Mouse (Mus musculus) liver, embryonic 11.5 days (tissue): ENCODE results near the gene Mtg2. TPM values are rescaled to one million over a fixed set of nuclear protein-coding genes. Genes with fewer than 3 reads are reported as not detected.

ENCODE experiments used
- ATAC-seq: fragments of 200-750 bp; cut with Nextera tagmentation; replicated peaks from 2 replicates; pipeline ENCODE4 v1.8.0; 2017; ENCODE audit warnings: moderate number of reproducible peaks, mild to moderate bottlenecking, moderate TSS enrichment, moderate library complexity; ENCODE audit not compliant: low FRiP score
- DNase-seq: peaks from one replicate; pipeline ENCODE4 v3.0.0-alpha.2; 2017; ENCODE audit warnings: low spot score
- H3K27ac ChIP-seq: fragments of 300-500 bp; sonication (generic); 2 replicates; pipeline ENCODE4 v1.5.1; 2014; ENCODE audit warnings: mild to moderate bottlenecking, low read depth, low read length, control low read depth
- H3K27me3 ChIP-seq: fragments of 300-500 bp; sonication (generic); replicated peaks from 2 replicates; pipeline ENCODE4 v1.6.1; 2014; ENCODE audit warnings: low read length, mixed read lengths; ENCODE audit not compliant: control insufficient read depth, insufficient read depth
- H3K36me3 ChIP-seq: fragments of 300-500 bp; sonication (generic); 2 replicates; pipeline ENCODE4 v1.6.1; 2014; ENCODE audit warnings: mild to moderate bottlenecking, low read length, moderate library complexity, mixed read lengths; ENCODE audit not compliant: control insufficient read depth, insufficient read depth
- H3K4me1 ChIP-seq: fragments of 300-500 bp; sonication (generic); replicated peaks from 2 replicates; pipeline ENCODE4 v1.6.1; 2014; ENCODE audit warnings: low read length, mixed read lengths; ENCODE audit not compliant: control insufficient read depth, insufficient read depth
- H3K4me2 ChIP-seq: fragments of 300-500 bp; sonication (generic); 2 replicates; pipeline ENCODE4 v1.6.1; 2014; ENCODE audit warnings: mild to moderate bottlenecking, control low read depth, moderate library complexity
- H3K4me3 ChIP-seq: fragments of 300-500 bp; sonication (generic); 2 replicates; pipeline ENCODE4 v1.5.1; 2014; ENCODE audit warnings: low read depth, low read length, control low read depth
- H3K9ac ChIP-seq: fragments of 300-500 bp; sonication (generic); 2 replicates; pipeline ENCODE4 v1.6.1; 2014; ENCODE audit warnings: low read depth, low read length, control low read depth
- H3K9me3 ChIP-seq: fragments of 300-500 bp; sonication (generic); 2 replicates; pipeline ENCODE4 v1.6.1; 2016; ENCODE audit warnings: low read length, inconsistent platforms, mixed read lengths; ENCODE audit not compliant: control insufficient read depth
- WGBS: fragments of 180-500 bp; shearing (Covaris S2); extraction: QIAGEN DNeasy Blood & Tissue Kit; methylation state at CpG from one replicate; pipeline ENCODE4 v1.1.7; 2014; 5-methylcytosine and 5-hydroxymethylcytosine counted together
- polyA plus RNA-seq: library from polyadenylated mRNA; unstranded; fragments of >200 nt; fragmentation: Nextera tagmentation; extraction: Ambion mirVana; gene quantifications from 2 replicates; pipeline ENCODE4 v1.2.1, GENCODE M21; 2014

Gene Mtg2
- polyA plus RNA-seq, 1 experiment from 2014 or later = 23.1 TPM

DNA sequence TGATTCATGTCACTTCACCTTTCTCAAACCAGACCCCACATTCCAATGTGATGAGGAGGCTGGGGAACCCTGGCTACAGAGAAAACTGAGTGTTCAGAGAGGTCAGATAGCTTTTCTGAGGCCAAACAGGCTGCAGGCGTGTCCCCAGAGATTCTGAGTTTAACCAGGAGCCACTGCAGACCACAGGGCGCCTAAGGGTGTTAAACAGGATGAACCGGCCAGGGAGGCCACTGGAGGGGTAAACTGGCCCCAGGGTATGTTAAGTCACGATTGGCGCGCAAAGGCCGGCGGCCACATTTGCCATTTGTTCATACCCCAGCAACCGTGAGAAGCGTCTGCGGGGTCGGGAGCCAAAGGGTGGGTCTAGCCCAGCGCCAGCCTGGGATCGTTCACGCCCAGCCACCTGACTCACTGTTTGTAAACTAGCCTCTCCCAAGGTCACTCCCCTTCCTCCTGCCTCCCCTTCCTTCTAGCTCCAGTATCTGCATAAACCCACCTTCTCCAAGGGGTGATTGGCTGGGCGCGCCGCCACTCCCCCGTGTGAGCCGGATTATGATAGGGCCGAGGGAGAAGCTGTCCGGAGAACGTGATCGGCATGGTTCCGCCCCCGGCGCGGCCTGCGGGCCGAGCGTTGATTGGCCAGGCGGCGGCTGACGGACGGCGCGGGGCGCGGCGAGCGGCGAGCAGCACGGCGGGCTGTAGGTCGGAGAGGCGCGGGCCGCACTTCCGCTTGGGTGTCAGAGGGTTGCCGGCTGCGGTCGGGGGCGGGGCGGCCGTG is 48.5 kb downstream of the Mtg2 start, which contains the start of gene Osbpl2:
Gene Osbpl2 (plus strand): TSS at position 646 of the 778 bp plus-strand sequence.
- Histone ChIP-seq H3K27ac (peak within 1 kb of the TSS; percentile 19; the same call in 1 of the 2 replicates), H3K36me3 (no peaks in the 10 kb centered on the region), H3K4me3 (peak within 1 kb of the TSS; percentile 83), H3K27me3 (0 out of 2 replicates have a peak, but pooled peaks cover 4% of the 10 kb centered on the region), H3K4me1 (peaks cover 23% of the 10 kb centered on the region), H3K9ac (peak within 1 kb of the TSS; percentile 80), H3K9me3 (no peaks in the 10 kb centered on the region), H3K4me2 (peak within 1 kb of the TSS; percentile 92)
- ATAC-seq (peak; percentile 98), DNase-seq (peak; percentile 99)
- under 1% methylated on average over 55 of the region's 55 CpGs for WGBS

GRCm38 (mm10) chr2:180119439-180120291 is 49.3 kb downstream of the Mtg2 start:
- no peak for DNase-seq
- 1% methylated on average over 61 of the region's 68 CpGs for WGBS
- H3K27me3 ChIP-seq = 0 out of 2 replicates have a peak, but pooled peaks cover 4% of the 10 kb centered on the region
- H3K27ac ChIP-seq = no peak overlapping the region
- no peaks in the 10 kb centered on the region for H3K36me3 ChIP-seq
- peak overlapping the region; percentile 74 for H3K4me2 ChIP-seq
- peak; percentile 29 for ATAC-seq
- peak overlapping the region; percentile 83 for H3K4me3 ChIP-seq
- peak overlapping the region; percentile 80 for H3K9ac ChIP-seq
- peaks cover 23% of the 10 kb centered on the region for H3K4me1 ChIP-seq
- no peaks in the 10 kb centered on the region for H3K9me3 ChIP-seq

GRCm38 (mm10) chr2:180120292-180120761 is 49.9 kb downstream of the Mtg2 start:
- peaks cover 23% of the 10 kb centered on the region for H3K4me1 ChIP-seq

GRCm38 (mm10) chr2:180124192-180124591 is 53.8 kb downstream of the Mtg2 start:
- no peak overlapping the region for H3K4me2 ChIP-seq
- H3K9me3 ChIP-seq = no peaks in the 10 kb centered on the region
- ATAC-seq (no peak), DNase-seq (no peak)
- WGBS = 75% methylated on average over 2 of the region's 2 CpGs
- no peak overlapping the region for H3K27ac ChIP-seq
- H3K4me1 ChIP-seq = peaks cover 19% of the 10 kb centered on the region
- no peaks in the 10 kb centered on the region for H3K27me3 ChIP-seq
- no peak overlapping the region for H3K9ac ChIP-seq
- no peak overlapping the region for H3K4me3 ChIP-seq
- H3K36me3 ChIP-seq = no peaks in the 10 kb centered on the region

More at GRCm38 (mm10) chr2:180120292-180120761, 49.9 kb downstream of the Mtg2 start:
- Histone ChIP-seq H3K27me3 (0 out of 2 replicates have a peak, but pooled peaks cover 4% of the 10 kb centered on the region), H3K36me3 (no peaks in the 10 kb centered on the region), H3K4me2 (peak overlapping the region; percentile 74), H3K27ac (no peak overlapping the region), H3K9me3 (no peaks in the 10 kb centered on the region), H3K9ac (peak overlapping the region; percentile 80; the same call in 1 of the 2 replicates), H3K4me3 (peak overlapping the region; percentile 83)
- no peak for DNase-seq
- no peak for ATAC-seq
- 50% methylated on average over 5 of the region's 5 CpGs for WGBS

DNA sequence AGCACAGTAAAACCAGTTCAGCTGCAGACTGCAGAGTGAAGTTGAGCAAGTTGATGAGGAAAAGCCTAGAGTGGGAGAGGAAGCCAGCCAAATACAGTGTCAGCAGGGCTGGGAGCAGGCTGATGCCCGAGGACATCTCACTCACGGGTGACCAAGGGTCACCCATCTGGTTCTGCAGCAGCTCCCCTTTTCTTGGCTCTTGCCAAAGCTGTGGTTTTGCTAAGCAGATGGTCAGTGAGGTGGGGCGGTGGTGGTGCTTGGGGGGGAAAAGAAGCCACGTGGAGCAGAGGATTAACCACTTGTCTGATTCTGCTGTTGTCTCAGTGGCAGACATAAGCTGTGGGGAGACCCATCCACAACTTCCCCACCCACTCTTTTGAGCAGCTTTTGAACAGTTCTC is 55.8 kb downstream of the Mtg2 start:
- Histone ChIP-seq H3K36me3 (no peaks in the 10 kb centered on the region), H3K27ac (no peak overlapping the region), H3K4me2 (no peak overlapping the region), H3K9ac (no peak overlapping the region), H3K4me1 (peaks cover 8% of the 10 kb centered on the region), H3K9me3 (no peaks in the 10 kb centered on the region), H3K27me3 (no peaks in the 10 kb centered on the region), H3K4me3 (no peak overlapping the region)
- DNase-seq (no peak), ATAC-seq (no peak)
- WGBS = 22% methylated on average over 4 of the region's 4 CpGs

- no peak overlapping the region for H3K4me2 ChIP-seq
- no peak overlapping the region for H3K4me3 ChIP-seq
- ATAC-seq (no peak), DNase-seq (no peak)
- no peaks in the 10 kb centered on the region for H3K27me3 ChIP-seq
- no peak overlapping the region for H3K9ac ChIP-seq
- no peaks in the 10 kb centered on the region for H3K9me3 ChIP-seq
- peaks cover 8% of the 10 kb centered on the region for H3K4me1 ChIP-seq
- H3K36me3 ChIP-seq = no peaks in the 10 kb centered on the region
- 56% methylated on average over 1 of the region's 1 CpGs for WGBS
- H3K27ac ChIP-seq = no peak overlapping the region
These were observed 57.3 kb downstream of the Mtg2 start for GRCm38 (mm10) chr2:180127675-180128074.

DNA sequence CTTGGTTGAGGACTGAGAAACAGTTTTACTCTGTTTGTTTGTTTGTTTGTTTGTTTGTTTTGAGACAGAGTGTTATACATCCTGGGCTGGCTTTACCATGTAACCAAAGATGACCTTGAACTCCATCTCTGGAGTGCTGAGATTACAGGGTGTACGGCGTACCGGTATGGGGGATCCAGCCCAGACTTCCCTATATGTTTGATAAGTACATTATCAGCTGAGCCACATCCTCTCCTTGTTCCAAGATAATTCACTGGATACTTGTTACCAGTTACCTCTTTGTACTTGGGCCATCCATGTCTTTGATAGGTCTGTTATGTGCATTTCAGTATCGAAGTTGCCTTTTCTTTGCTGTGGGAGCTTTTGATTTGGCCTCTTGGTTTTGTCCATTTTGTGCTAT is 62.8 kb downstream of the Mtg2 start:
- DNase-seq (no peak), ATAC-seq (no peak)
- no peak overlapping the region for H3K4me3 ChIP-seq
- peaks cover 11% of the 10 kb centered on the region; the same call in 1 of the 2 replicates for H3K4me1 ChIP-seq
- H3K9ac ChIP-seq = no peak overlapping the region
- H3K27me3 ChIP-seq = no peaks in the 10 kb centered on the region
- whole genome bisulfite sequencing = 64% methylated on average over 4 of the region's 4 CpGs
- H3K27ac ChIP-seq = no peak overlapping the region
- H3K9me3 ChIP-seq = no peaks in the 10 kb centered on the region
- no peak overlapping the region for H3K4me2 ChIP-seq
- H3K36me3 ChIP-seq = no peaks in the 10 kb centered on the region

DNA sequence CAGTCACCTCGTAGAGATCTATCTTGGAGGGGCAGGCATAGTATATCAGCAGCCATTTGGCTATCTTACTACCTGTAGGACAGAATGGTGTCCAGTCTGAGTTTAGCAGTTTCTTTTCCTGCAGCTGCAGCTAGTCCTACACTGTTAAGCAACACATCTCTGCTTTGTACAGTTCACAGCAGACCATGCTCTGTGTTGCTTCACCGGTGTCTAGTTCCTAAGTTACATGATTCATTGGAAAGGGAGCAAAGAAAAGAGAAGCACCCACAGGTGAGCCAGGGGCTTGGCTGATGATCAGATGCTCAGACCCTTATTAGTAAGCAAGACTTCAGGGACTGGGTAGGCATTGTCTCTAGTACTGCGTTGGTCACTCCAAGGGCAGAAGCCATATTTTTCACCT is 63.5 kb downstream of the Mtg2 start:
- no peaks in the 10 kb centered on the region for H3K27me3 ChIP-seq
- H3K9ac ChIP-seq = no peak overlapping the region
- H3K4me3 ChIP-seq = no peak overlapping the region
- peaks cover 11% of the 10 kb centered on the region; the same call in 1 of the 2 replicates for H3K4me1 ChIP-seq
- H3K9me3 ChIP-seq = no peaks in the 10 kb centered on the region
- no peaks in the 10 kb centered on the region for H3K36me3 ChIP-seq
- 80% methylated on average over 3 of the region's 3 CpGs for WGBS
- no peak overlapping the region for H3K4me2 ChIP-seq
- ATAC-seq (no peak), DNase-seq (no peak)
- H3K27ac ChIP-seq = no peak overlapping the region
